Mouse (Mus musculus): ENCODE data around the gene Sept7. TPM values are rescaled to one million over a fixed set of nuclear protein-coding genes. Genes with fewer than 3 reads are reported as not detected.
A peak's percentile ranks its signal among the peaks of the same experiment; 100 is the strongest.

Gene Sept7
- total RNA-seq, 2 experiments from 2014 or later = 69.5 to 88.3 TPM

- Histone ChIP-seq H3K4me3 (no peak overlapping the region), H3K27ac (no peak overlapping the region)
- intact Hi-C loops (cut with DNase I) = no loop called here
- no peak for DNase-seq
- no peak for TF ChIP-seq CTCF (IDR thresholded peaks at IDR 0.05)
Observed at GRCm38 (mm10) chr9:25242266-25242665, 10.0 kb upstream of the Sept7 start.

GRCm38 (mm10) chr9:25243926-25244657 lies 8.1 kb upstream of the Sept7 start:
- Histone ChIP-seq H3K27ac (no peak overlapping the region), H3K4me3 (no peak overlapping the region)
- intact Hi-C loops (cut with DNase I) = no loop called here
- DNase-seq = no peak
- no peak for TF ChIP-seq CTCF (IDR thresholded peaks at IDR 0.05)

DNA sequence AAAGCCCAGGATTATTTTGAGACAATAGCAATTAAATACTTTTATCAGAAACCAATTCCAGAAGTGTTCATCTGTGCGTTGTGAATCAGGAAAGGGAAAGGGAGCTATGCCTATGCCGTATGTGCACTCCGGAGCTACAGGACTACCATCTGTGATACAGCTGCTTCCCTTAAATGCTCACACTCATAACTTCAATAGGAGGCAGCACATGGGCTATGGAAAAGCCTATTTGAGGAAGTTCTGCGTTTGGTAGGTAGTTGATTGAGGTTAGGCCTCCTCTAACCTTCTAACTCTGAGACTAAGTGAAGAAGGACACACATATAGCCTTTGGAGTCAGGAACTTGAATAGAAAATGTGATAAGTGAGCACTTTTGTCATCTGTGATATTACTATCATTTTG lies 7.1 kb upstream of the Sept7 start:
- no peak for DNase-seq
- no peak overlapping the region for H3K4me3 ChIP-seq
- TF ChIP-seq CTCF (IDR thresholded peaks at IDR 0.05) = no peak
- intact Hi-C loops (cut with DNase I) = no loop called here
- H3K27ac ChIP-seq = no peak overlapping the region

- intact Hi-C loops (cut with DNase I) = no loop called here
- no peak for TF ChIP-seq CTCF (IDR thresholded peaks at IDR 0.05)
- Histone ChIP-seq H3K27ac (no peak overlapping the region), H3K4me3 (no peak overlapping the region)
- no peak for DNase-seq
Observed at GRCm38 (mm10) chr9:25246508-25246907, 5.7 kb upstream of the Sept7 start.

GRCm38 (mm10) chr9:25251174-25251573 lies 1.1 kb upstream of the Sept7 start:
- H3K27ac ChIP-seq = peak overlapping the region; percentile 97
- intact Hi-C loops (cut with DNase I) = loop anchor here (5.0 to 10.0 kb wide), 2 partner anchors 56 to 234 kb away; partner anchors contain the start of gene Eepd1
- no peak for TF ChIP-seq CTCF (IDR thresholded peaks at IDR 0.05)
- no peak for DNase-seq
- peak overlapping the region; percentile 80 for H3K4me3 ChIP-seq

- H3K4me3 ChIP-seq = peak overlapping the region; percentile 80
- DNase-seq = peak; percentile 94
- H3K27ac ChIP-seq = peak overlapping the region; percentile 97
- TF ChIP-seq CTCF (IDR thresholded peaks at IDR 0.05) = no peak
- intact Hi-C loops (cut with DNase I) = loop anchor here (1.0 to 10.0 kb wide), 4 partner anchors 56 to 233 kb away; partner anchors contain the start of gene Eepd1
Observed at GRCm38 (mm10) chr9:25251611-25252282, 492 bp upstream of the Sept7 start.

GRCm38 (mm10) chr9:25252759-25253477 lies 679 bp downstream of the Sept7 start:
- Histone ChIP-seq H3K4me3 (peak overlapping the region; percentile 80), H3K27ac (peak overlapping the region; percentile 97)
- TF ChIP-seq CTCF (IDR thresholded peaks at IDR 0.05) = peak; percentile 59
- intact Hi-C loops (cut with DNase I) = loop anchor here (1.0 to 10.0 kb wide), 4 partner anchors 54 to 232 kb away; partner anchors contain the start of gene Eepd1
- DNase-seq = peak; percentile 78

GRCm38 (mm10) chr9:25253478-25253824 lies 1.2 kb downstream of the Sept7 start:
- TF ChIP-seq CTCF (IDR thresholded peaks at IDR 0.05) = no peak
- intact Hi-C loops (cut with DNase I) = loop anchor here (5.0 to 10.0 kb wide), 2 partner anchors 54 to 231 kb away; partner anchors contain the start of gene Eepd1
- Histone ChIP-seq H3K27ac (peak overlapping the region; percentile 97), H3K4me3 (peak overlapping the region; percentile 80)
- no peak for DNase-seq

GRCm38 (mm10) chr9:25260411-25260810 lies 8.2 kb downstream of the Sept7 start:
- DNase-seq = no peak
- intact Hi-C loops (cut with DNase I) = no loop called here
- H3K27ac ChIP-seq = no peak overlapping the region
- H3K4me3 ChIP-seq = no peak overlapping the region
- TF ChIP-seq CTCF (IDR thresholded peaks at IDR 0.05) = no peak

GRCm38 (mm10) chr9:25260979-25261378 lies 8.7 kb downstream of the Sept7 start:
- no peak overlapping the region for H3K27ac ChIP-seq
- intact Hi-C loops (cut with DNase I) = no loop called here
- DNase-seq = no peak

DNA sequence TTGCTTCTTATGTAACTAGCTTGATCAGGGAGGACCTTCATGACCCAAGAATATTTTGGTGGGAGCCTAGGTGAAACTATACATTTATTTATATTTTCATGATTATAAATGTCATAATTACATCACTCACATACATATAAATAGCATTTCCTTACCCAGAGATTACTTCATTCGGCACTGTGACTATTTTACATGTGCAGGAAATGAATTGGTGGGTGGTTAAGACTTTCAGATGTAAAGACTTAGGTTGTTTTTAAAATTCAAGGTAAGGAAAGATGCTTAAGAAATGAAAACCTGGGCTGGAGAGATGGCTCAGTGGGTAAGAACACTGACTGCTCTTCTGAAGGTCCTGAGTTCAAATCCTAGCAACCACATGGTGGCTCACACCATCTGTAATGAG lies 9.8 kb downstream of the Sept7 start:
- no peak overlapping the region for H3K4me3 ChIP-seq
- DNase-seq = no peak
- intact Hi-C loops (cut with DNase I) = no loop called here
- TF ChIP-seq CTCF (IDR thresholded peaks at IDR 0.05) = no peak
- no peak overlapping the region for H3K27ac ChIP-seq

More at GRCm38 (mm10) chr9:25260979-25261378, 8.7 kb downstream of the Sept7 start:
- H3K4me3 ChIP-seq = no peak overlapping the region
- no peak for TF ChIP-seq CTCF (IDR thresholded peaks at IDR 0.05)

DNA sequence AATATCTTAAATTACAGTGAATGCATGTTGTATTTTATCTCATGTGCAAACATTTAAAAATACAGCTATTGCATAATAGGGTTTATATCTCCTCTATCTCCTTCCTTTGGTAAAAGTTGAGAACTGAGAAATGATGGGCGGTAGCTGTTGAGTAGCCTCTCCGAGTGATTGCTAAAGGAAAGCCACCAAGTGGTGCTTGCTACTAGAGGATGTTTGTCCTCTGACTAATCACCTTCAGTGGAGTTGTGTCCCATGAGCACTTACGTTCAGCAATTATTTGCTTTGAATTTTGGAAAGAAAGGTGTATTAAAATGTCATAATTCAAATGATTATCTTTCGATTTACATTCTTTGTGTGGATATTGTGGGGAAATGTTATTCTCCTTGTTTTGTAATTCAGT lies 13.6 kb downstream of the Sept7 start:
- Histone ChIP-seq H3K4me3 (no peak overlapping the region), H3K27ac (no peak overlapping the region)
- intact Hi-C loops (cut with DNase I) = no loop called here
- TF ChIP-seq CTCF (IDR thresholded peaks at IDR 0.05) = no peak
- DNase-seq = no peak

DNA sequence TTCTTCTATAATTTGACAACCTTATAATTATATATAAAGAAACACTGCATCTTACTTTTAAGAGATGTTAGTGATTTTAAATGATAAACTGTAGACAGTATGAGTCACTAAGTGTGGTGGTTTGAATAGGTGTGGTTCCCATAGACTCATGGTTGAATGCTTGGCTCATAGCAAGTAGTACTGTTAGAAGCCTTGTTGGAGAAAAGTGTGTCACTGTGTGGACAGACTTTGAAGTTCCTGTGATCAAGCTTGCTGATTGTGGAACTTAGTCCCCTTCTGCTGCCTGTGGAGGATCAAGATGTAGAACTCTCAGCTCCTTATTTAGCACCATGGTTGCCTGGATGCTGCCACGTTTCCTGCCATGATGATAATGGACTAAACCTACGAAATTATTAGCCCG lies 14.9 kb downstream of the Sept7 start:
- no peak for DNase-seq
- H3K4me3 ChIP-seq = no peak overlapping the region
- intact Hi-C loops (cut with DNase I) = no loop called here
- no peak for TF ChIP-seq CTCF (IDR thresholded peaks at IDR 0.05)
- H3K27ac ChIP-seq = no peak overlapping the region

All from gastrocnemius, adult 2 months (tissue).